Mouse (Mus musculus): ENCODE data around the gene Capza1. TPM values are rescaled to one million over a fixed set of nuclear protein-coding genes. Genes with fewer than 3 reads are reported as not detected.

Gene Capza1
- polyA plus RNA-seq, 1 experiment from 2014 or later: 197 TPM

DNA sequence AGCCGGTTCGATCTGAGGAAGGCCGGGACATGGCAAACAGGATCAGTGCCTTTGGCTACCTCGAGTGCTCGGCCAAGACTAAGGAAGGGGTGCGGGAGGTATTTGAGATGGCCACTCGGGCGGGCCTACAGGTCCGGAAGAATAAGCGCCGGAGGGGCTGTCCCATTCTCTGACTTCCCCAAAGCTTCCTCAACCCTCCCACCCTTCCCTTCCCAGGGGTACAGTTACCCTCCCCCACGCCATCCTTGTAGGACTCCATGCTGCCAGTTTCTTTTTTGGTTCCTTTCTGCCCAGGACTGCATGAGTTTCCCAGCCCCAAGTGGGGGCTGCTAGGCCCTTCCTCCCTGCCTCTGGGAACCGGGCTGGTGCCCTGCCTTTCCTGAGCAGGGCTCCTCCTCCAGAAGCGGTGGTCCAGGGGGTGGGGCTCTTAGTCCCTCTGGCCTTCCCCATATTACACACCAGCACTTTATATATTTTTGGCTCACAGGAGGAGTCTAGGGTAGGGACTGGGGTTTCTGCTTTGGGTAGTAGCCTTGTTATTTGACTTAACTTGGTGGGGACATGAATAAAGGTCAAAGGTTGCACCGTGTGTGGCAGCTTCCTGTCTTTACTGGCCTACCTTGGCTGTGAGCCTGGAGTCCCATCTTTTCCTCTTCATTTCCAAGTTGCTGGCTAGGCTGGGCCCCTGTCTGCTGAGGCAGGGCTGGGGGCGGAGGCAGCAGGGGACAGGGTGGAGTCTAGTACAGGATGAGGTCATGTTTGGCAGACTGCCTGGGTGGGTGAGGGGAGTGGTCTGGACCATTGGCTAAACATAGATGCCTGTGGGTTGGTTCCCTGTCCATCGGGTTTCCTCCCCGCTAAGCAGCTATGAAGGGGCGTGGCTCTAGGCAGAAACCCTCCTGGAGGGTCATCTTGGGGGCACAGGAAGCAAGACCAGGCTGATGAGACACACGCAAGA, 70.2 kb downstream of the Capza1 start:
- Histone ChIP-seq H3K4me1 (replicated peaks) (peaks cover 41% of the 10 kb centered on the region), H3K9ac (replicated peaks) (no peak overlapping the region), H3K9me3 (no peaks in the 10 kb centered on the region), H3K27me3 (peaks cover 17% of the 10 kb centered on the region; the same call in 1 of the 2 replicates), H3K4me3 (replicated peaks) (no peak overlapping the region), H3K36me3 (peaks cover 5% of the 10 kb centered on the region; the same call in 1 of the 2 replicates), H3K4me2 (replicated peaks) (no peak overlapping the region), H3K27ac (0 out of 2 replicates have a peak overlapping the region, but pooled peaks have one; percentile 35)
- peak; percentile 88 for ATAC-seq
- 63% methylated on average over 20 of the region's 20 CpGs for WGBS

DNA sequence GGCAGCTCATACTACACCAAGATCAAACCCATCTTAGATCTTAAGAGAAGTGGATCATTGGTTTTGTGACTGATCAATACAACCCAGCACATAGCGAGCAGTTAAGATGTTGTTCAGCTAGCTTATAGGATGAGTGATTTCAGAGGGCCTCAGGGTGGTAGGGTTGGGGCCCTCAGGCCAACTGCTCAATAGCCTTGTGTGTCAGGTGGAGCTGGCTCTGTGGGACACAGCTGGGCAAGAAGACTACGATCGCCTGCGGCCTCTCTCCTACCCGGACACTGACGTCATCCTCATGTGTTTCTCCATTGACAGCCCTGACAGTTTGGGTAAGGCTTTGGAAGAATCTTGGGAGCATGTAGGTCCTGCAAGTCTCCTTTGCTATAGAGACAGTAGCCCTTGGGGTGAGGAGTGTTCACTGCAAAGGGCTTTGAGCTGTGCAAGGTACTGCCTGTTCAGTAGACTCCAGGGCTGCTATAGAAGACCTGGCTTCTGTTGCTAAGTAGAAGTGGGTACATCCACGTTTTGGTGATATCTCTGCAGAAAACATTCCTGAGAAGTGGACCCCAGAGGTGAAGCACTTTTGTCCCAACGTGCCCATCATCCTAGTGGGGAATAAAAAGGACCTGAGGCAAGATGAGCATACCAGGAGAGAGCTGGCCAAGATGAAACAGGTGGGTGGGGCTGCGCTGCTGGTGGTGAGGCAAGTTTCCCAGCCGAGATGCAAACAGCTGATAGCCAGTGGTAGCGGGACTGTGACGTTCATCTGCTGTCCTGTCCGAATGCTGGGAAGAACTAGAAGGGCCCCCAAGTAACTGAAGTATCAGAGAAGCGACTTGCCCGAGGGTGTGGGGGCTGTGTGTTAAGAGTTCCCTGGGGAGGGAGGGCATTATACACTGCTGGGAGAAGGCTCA, 71.7 kb downstream of the Capza1 start:
- WGBS: 83% methylated on average over 15 of the region's 15 CpGs
- ATAC-seq: no peak
- H3K9ac ChIP-seq (replicated peaks): no peak overlapping the region
- H3K4me1 ChIP-seq (replicated peaks): peaks cover 49% of the 10 kb centered on the region
- H3K9me3 ChIP-seq: no peaks in the 10 kb centered on the region
- H3K4me2 ChIP-seq (replicated peaks): no peak overlapping the region
- H3K27me3 ChIP-seq: peaks cover 21% of the 10 kb centered on the region
- H3K4me3 ChIP-seq (replicated peaks): no peak overlapping the region
- 0 out of 2 replicates have a peak, but pooled peaks cover 5% of the 10 kb centered on the region for H3K36me3 ChIP-seq
- no peak overlapping the region for H3K27ac ChIP-seq

DNA sequence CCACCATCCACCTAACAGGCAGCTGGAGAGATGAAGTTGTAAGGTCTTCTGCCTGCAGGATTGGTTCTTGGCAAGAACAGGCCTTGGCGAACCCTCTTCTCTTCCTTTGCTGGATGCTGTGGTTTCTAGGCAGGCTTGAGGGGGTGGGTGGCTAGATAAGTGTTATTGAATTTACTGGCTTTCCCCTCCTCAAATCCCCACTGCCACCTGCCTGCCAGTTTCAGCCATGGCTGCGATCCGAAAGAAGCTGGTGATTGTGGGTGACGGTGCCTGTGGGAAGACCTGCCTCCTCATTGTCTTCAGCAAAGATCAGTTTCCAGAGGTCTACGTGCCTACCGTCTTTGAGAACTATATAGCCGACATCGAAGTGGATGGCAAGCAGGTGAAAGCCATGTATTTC, 72.6 kb downstream of the Capza1 start:
- no peak for ATAC-seq
- 0 out of 2 replicates have a peak, but pooled peaks cover 5% of the 10 kb centered on the region for H3K36me3 ChIP-seq
- WGBS: 92% methylated on average over 8 of the region's 8 CpGs
- H3K4me2 ChIP-seq (replicated peaks): no peak overlapping the region
- no peaks in the 10 kb centered on the region for H3K9me3 ChIP-seq
- H3K27ac ChIP-seq: no peak overlapping the region
- H3K4me1 ChIP-seq (replicated peaks): peaks cover 49% of the 10 kb centered on the region
- peaks cover 30% of the 10 kb centered on the region for H3K27me3 ChIP-seq
- no peak overlapping the region for H3K4me3 ChIP-seq (replicated peaks)
- H3K9ac ChIP-seq (replicated peaks): no peak overlapping the region

DNA sequence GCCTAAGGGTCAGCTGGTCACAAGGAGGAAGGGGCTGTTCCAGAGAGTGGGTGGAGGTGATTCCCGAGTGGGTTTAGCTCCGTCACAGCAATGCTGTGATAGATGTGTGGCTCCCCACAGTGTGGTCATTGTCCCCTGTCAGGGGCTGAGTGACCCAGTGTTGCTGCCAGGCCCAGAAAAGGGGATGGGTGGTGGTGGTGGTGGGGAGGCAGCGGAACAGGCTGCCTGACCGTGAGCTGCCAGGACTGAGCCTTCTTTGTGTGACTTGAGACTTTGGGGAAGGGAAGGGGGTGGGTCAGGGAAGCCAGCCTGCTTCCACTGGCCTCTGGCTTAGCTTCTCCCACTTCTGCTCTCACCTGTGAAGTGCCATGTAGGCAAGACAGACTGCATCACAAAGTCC, 73.3 kb downstream of the Capza1 start:
- Histone ChIP-seq H3K4me1 (replicated peaks) (peaks cover 49% of the 10 kb centered on the region), H3K27ac (no peak overlapping the region), H3K36me3 (0 out of 2 replicates have a peak, but pooled peaks cover 5% of the 10 kb centered on the region), H3K9me3 (no peaks in the 10 kb centered on the region), H3K27me3 (peaks cover 37% of the 10 kb centered on the region), H3K4me2 (replicated peaks) (peak overlapping the region; percentile 93), H3K9ac (replicated peaks) (0 out of 2 replicates have a peak overlapping the region, but pooled peaks have one; percentile 41), H3K4me3 (replicated peaks) (peak overlapping the region; percentile 11; the same call in 1 of the 2 replicates)
- 32% methylated on average over 4 of the region's 4 CpGs for WGBS
- no peak for ATAC-seq

GRCm38 (mm10) chr3:104790401-104790937, 73.8 kb downstream of the Capza1 start:
- peak overlapping the region; percentile 41 for H3K9ac ChIP-seq (replicated peaks)
- H3K4me1 ChIP-seq (replicated peaks): peaks cover 49% of the 10 kb centered on the region

GRCm38 (mm10) chr3:104789822-104790221, 74.5 kb downstream of the Capza1 start:
- no peak for ATAC-seq
- Histone ChIP-seq H3K4me1 (replicated peaks) (peaks cover 43% of the 10 kb centered on the region), H3K4me3 (replicated peaks) (peak overlapping the region; percentile 56), H3K9me3 (no peaks in the 10 kb centered on the region), H3K4me2 (replicated peaks) (peak overlapping the region; percentile 93), H3K27me3 (peaks cover 48% of the 10 kb centered on the region), H3K27ac (no peak overlapping the region), H3K9ac (replicated peaks) (peak overlapping the region; percentile 41), H3K36me3 (no peaks in the 10 kb centered on the region)
- WGBS: 42% methylated on average over 13 of the region's 13 CpGs

More at GRCm38 (mm10) chr3:104790401-104790937, 73.8 kb downstream of the Capza1 start:
- Histone ChIP-seq H3K4me2 (replicated peaks) (peak overlapping the region; percentile 93), H3K27me3 (peaks cover 42% of the 10 kb centered on the region), H3K27ac (no peak overlapping the region), H3K9me3 (no peaks in the 10 kb centered on the region), H3K36me3 (0 out of 2 replicates have a peak, but pooled peaks cover 2% of the 10 kb centered on the region), H3K4me3 (replicated peaks) (peak overlapping the region; percentile 56)
- WGBS: 25% methylated on average over 6 of the region's 6 CpGs
- ATAC-seq: no peak

DNA sequence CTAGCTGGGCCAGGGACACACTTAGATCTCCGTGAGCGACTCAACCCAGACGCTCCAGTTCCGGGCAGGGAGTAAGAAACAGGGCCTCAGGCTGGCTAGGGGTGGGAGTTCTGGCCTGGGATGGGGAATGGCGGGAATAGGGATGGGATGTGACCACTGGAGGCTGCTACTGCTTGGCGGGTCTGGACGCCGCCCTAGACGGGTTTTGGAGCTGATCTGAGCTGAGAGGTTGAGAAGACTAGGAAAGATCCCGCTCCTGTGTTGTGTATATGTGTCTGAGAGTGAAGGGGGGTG, 75.0 kb downstream of the Capza1 start:
- ATAC-seq: no peak; the same call in 1 of the 2 replicates
- peak overlapping the region; percentile 56 for H3K4me3 ChIP-seq (replicated peaks)
- H3K36me3 ChIP-seq: no peaks in the 10 kb centered on the region
- H3K9me3 ChIP-seq: no peaks in the 10 kb centered on the region
- whole genome bisulfite sequencing: 5% methylated on average over 10 of the region's 10 CpGs
- peak overlapping the region; percentile 72 for H3K9ac ChIP-seq (replicated peaks)
- H3K4me1 ChIP-seq (replicated peaks): peaks cover 39% of the 10 kb centered on the region
- H3K27ac ChIP-seq: no peak overlapping the region
- peaks cover 54% of the 10 kb centered on the region for H3K27me3 ChIP-seq
- H3K4me2 ChIP-seq (replicated peaks): peak overlapping the region; percentile 93

- H3K27me3 ChIP-seq: peaks cover 59% of the 10 kb centered on the region
- H3K27ac ChIP-seq: 0 out of 2 replicates have a peak overlapping the region, but pooled peaks have one; percentile 7
- peak overlapping the region; percentile 56 for H3K4me3 ChIP-seq (replicated peaks)
- no peaks in the 10 kb centered on the region for H3K9me3 ChIP-seq
- ATAC-seq: peak; percentile 83
- peak overlapping the region; percentile 72 for H3K9ac ChIP-seq (replicated peaks)
- no peaks in the 10 kb centered on the region for H3K36me3 ChIP-seq
- under 1% methylated on average over 34 of the region's 52 CpGs for WGBS
- H3K4me1 ChIP-seq (replicated peaks): peaks cover 33% of the 10 kb centered on the region
- peak overlapping the region; percentile 93 for H3K4me2 ChIP-seq (replicated peaks)
Observed at GRCm38 (mm10) chr3:104788561-104789311, 75.6 kb downstream of the Capza1 start.

- Histone ChIP-seq H3K27ac (0 out of 2 replicates have a peak within 1 kb of the TSS, but pooled peaks have one; percentile 7), H3K27me3 (peaks cover 66% of the 10 kb centered on the region), H3K9me3 (no peaks in the 10 kb centered on the region), H3K4me2 (replicated peaks) (peak within 1 kb of the TSS; percentile 93), H3K4me1 (replicated peaks) (peaks cover 29% of the 10 kb centered on the region), H3K36me3 (no peaks in the 10 kb centered on the region), H3K9ac (replicated peaks) (peak within 1 kb of the TSS; percentile 72), H3K4me3 (replicated peaks) (peak within 1 kb of the TSS; percentile 56)
- no peak for ATAC-seq
- WGBS: 27% methylated on average over 3 of the region's 3 CpGs
Observed at GRCm38 (mm10) chr3:104788075-104788474, 76.2 kb downstream of the Capza1 start, which contains the start of gene Rhoc. Rhoc (plus strand) TSS chr3:104788375.

- H3K4me2 ChIP-seq (replicated peaks): no peak overlapping the region
- peaks cover 88% of the 10 kb centered on the region for H3K27me3 ChIP-seq
- no peak for ATAC-seq
- WGBS: 91% methylated on average over 6 of the region's 6 CpGs
- no peaks in the 10 kb centered on the region for H3K36me3 ChIP-seq
- H3K4me1 ChIP-seq (replicated peaks): peaks cover 35% of the 10 kb centered on the region
- no peak overlapping the region for H3K4me3 ChIP-seq (replicated peaks)
- H3K9ac ChIP-seq (replicated peaks): no peak overlapping the region
- H3K27ac ChIP-seq: no peak overlapping the region
- H3K9me3 ChIP-seq: no peaks in the 10 kb centered on the region
Observed at GRCm38 (mm10) chr3:104785284-104785683, 79.0 kb downstream of the Capza1 start.
